Mouse (Mus musculus) myocyte (in vitro differentiated cells): ENCODE results near the gene Wsb2.

Experiments
- CEBPB ChIP-seq: IDR thresholded peaks from 2 replicates; pipeline ENCODE4 v1.6.1; 2011; ENCODE audit warnings: mild to moderate bottlenecking, moderate library complexity; ENCODE audit not compliant: poor library complexity, insufficient read depth, severe bottlenecking
- E2F4 ChIP-seq: IDR thresholded peaks from one replicate; pipeline ENCODE4 v1.6.1; 2011; ENCODE audit warnings: mild to moderate bottlenecking, control low read depth, moderate library complexity; ENCODE audit not compliant: insufficient read depth
- MAX ChIP-seq: IDR thresholded peaks from one replicate; pipeline ENCODE4 v1.6.1; 2011; ENCODE audit warnings: low read depth, mild to moderate bottlenecking, control low read depth
- MYOD1 ChIP-seq, 3 experiments: IDR thresholded peaks; one replicate each; pipeline ENCODE4 v1.6.1; 2011; ENCODE audit warnings: control low read depth in 2 of 3, low read depth in 2 of 3, mild to moderate bottlenecking in 2 of 3, moderate library complexity in 1 of 3; ENCODE audit not compliant: insufficient read length in 2 of 3, control insufficient read depth in 1 of 3
- MYOG ChIP-seq, 3 experiments: IDR thresholded peaks; one replicate each; pipeline ENCODE4 v1.6.1; 2011; ENCODE audit warnings: control low read depth in 2 of 3, low read depth in 2 of 3, mild to moderate bottlenecking in 2 of 3; ENCODE audit not compliant: insufficient read length in 2 of 3, control insufficient read depth in 1 of 3, insufficient read depth in 1 of 3
- POLR2A ChIP-seq: IDR thresholded peaks from one replicate; pipeline ENCODE4 v1.6.1; 2011; ENCODE audit warnings: low read depth, mild to moderate bottlenecking, control low read depth, moderate library complexity; ENCODE audit not compliant: insufficient read length
- POLR2AphosphoS2 ChIP-seq: IDR thresholded peaks from one replicate; pipeline ENCODE4 v1.6.1; 2011; ENCODE audit warnings: low read depth, control low read depth; ENCODE audit not compliant: insufficient read length
- REST ChIP-seq: IDR thresholded peaks from one replicate; pipeline ENCODE4 v1.6.1; 2011; ENCODE audit warnings: mild to moderate bottlenecking, control low read depth, moderate library complexity; ENCODE audit not compliant: insufficient read depth, insufficient read length
- TCF12 ChIP-seq: IDR thresholded peaks from one replicate; pipeline ENCODE4 v1.6.1; 2011; ENCODE audit warnings: mild to moderate bottlenecking, control low read depth; ENCODE audit not compliant: poor library complexity, insufficient read depth, severe bottlenecking
- USF1 ChIP-seq: IDR thresholded peaks from one replicate; pipeline ENCODE4 v1.6.1; 2011; ENCODE audit warnings: low read depth, mild to moderate bottlenecking, control low read depth, moderate library complexity

DNA sequence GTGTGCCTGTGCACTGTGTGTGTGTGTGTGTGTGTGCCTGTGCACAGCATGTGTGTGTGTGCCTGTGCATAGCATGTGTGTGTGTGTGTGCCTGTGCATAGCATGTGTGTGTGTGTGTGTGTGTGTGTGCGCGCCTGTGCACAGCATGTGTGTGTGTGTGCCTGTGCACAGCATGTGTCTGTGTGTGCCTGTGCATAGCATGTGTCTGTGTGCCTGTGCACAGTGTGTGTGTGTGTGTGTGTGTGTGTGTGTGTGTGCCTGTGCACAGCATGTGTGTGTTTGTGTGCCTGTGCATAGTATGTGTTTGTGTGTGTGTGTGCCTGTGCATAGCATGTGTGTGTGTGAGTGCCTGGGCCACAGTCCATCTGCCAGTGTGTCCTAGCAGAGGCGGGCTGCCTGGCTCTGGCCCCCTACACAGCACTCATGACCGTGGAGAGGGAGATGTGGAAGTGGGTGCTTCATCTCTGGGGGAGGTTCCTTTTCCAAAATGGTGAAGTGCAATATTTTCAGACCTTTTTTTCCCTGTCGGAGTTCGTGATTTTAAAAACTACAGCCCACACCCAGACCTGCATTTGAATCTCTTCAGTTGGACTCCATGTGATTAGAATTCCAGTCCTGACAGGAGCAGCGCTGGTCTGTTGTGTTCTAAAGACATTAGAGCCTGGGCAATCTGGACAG is 17.4 kb downstream of the Wsb2 start:
- TF ChIP-seq CEBPB: no peak
- peak; percentile 49 for TF ChIP-seq POLR2A
- TF ChIP-seq MAX: no peak
- TF ChIP-seq USF1: no peak
- no peak for TF ChIP-seq E2F4
- TF ChIP-seq MYOG (IDR thresholded peaks at IDR 0.05; ENCODE audit: control insufficient read depth in 1 of 3, insufficient read depth in 1 of 3, insufficient read length in 2 of 3, low read depth in 2 of 3): no peak
- TF ChIP-seq TCF12: no peak
- no peak for TF ChIP-seq MYOD1 (IDR thresholded peaks at IDR 0.05; ENCODE audit: control insufficient read depth in 1 of 3, insufficient read length in 2 of 3, low read depth in 2 of 3)
- no peak for TF ChIP-seq REST
- peak; percentile 11 for TF ChIP-seq POLR2AphosphoS2
